Mouse (Mus musculus) common myeloid progenitor, adult 5-6 weeks (primary cell): ENCODE measurements around the gene Acsl5. TPM values are rescaled to one million over a fixed set of nuclear protein-coding genes. Genes with fewer than 3 reads are reported as not detected.

ENCODE experiments used
- ATAC-seq: replicated peaks from 2 replicates; pipeline ENCODE4 v1.8.0; 2016; ENCODE audit warnings: low read depth, mild to moderate bottlenecking, moderate TSS enrichment, inconsistent platforms; ENCODE audit not compliant: poor library complexity, severe bottlenecking
- total RNA-seq: library from RNA; stranded (forward); fragments of 200-1000, 187-1606 nt; gene quantifications from 2 replicates; pipeline ENCODE4 v1.2.3, GENCODE M21; 2017

Gene Acsl5
- total RNA-seq, 1 experiment from 2014 or later = 149 TPM

DNA sequence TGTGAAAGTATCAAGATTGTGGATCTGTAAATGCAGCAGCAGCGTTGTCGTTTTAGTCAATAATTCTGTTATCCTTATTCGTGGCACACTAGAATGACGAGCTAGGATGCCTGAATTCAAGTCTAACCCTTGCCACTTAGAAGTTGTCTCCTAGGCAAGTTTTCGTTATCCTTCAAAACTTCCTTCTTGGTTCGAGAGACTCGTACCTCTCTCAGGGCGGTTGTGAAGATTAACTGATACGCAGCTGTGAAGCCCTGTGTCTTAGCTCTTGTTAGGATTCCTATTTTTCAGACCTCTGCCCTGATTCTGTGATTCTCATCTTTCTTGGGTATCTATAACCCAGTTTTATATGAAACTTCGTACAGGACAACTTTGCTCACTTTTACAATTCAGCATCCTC lies 65.2 kb downstream of the Acsl5 start:
- no peak for ATAC-seq

DNA sequence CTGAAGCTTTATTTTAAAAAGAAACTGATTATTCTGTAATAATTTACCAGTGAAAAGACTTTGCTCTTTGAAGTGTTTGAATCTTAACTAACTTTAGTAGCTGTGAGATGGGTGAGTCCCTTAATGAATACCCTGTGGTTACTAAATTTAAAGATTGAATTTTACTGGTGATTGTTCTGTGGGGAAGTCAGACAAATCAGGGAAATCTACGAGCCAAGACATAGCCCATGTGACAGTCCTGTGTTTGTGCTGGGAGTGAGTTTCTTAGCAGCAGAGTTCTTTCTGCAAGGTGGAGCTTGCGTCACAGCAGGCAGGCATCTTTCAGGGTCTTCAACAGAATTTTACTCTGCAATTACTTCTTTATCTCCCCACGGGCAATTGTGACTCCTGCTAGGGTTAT lies 67.3 kb downstream of the Acsl5 start:
- ATAC-seq = no peak

DNA sequence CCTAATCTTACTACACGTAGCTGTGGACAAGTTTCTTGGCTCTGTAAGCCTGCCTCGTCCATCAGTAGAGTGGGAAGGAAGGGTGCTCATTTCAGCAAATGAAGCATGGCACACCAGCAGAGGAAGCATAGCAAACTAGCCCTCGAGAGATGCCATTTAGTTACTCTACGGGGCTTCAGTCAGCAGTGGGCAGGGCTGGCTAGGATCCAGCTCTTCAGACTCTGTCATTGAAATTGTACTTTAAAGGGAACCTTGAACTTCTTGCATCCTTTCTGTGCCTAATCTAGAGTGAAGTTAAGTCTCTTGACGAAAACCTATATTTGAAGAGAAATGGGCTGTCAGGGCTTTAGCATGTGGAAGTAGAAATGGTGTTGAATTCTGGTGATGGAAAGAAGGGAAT lies 67.8 kb downstream of the Acsl5 start:
- ATAC-seq = no peak

- ATAC-seq = no peak
These were observed 70.9 kb downstream of the Acsl5 start for GRCm38 (mm10) chr19:55322604-55323003.

DNA sequence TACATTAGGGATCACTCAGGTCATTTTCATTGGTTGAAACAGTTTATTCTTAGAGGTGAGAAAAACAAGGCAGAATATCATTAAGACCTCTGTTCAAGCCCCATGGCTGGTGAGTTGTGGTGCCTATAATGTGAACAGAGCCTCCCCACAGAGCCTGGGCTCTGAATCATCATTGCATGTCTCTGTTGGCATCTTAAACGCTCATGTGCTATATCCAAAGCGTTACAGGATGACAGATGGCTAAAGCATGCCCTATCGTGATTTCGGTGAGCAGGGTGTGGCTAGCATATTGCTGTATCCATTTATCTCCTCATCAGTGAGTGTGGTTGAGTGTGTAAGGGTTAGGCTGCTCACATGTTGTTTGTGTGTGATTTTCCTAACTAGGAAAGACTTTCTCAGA lies 75.8 kb downstream of the Acsl5 start:
- ATAC-seq = no peak

- no peak for ATAC-seq
These were observed 80.0 kb downstream of the Acsl5 start for GRCm38 (mm10) chr19:55331776-55332175.

DNA sequence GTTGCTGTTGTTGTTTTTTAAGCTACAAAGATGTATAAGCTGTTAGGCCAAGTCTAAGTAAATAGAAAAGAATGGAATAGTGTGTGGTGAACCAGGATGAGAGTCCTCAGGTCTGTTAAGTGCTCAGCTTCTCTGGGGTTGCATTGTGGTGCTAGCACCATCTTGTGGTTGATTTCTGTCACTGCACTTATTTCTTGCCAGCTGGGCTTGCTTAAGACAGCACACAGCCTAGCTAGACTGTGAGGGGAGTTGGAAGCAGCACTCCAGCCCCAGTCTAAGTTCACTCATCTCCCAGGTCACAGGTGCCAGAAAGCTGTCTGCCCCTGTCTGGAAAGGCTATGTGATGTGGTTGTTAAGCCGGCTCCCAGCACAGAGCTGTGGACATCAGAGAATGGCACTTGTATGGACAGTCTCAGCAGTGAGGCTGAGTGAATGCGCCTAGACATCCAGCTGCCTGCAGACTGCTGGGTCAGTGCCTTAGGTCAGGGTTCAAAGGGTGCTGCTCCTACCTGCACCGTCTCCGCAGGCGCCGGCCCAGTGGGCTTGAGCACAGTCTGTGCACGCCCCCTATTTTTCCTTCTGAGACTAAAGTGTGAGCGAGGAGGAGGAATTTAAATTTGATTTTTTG lies 81.0 kb downstream of the Acsl5 start:
- ATAC-seq = peak; percentile 94

- ATAC-seq = no peak
These were observed 84.1 kb downstream of the Acsl5 start for GRCm38 (mm10) chr19:55335881-55336280.

- ATAC-seq = no peak
These were observed 84.7 kb downstream of the Acsl5 start for GRCm38 (mm10) chr19:55336441-55336840.

GRCm38 (mm10) chr19:55337066-55337465 lies 85.3 kb downstream of the Acsl5 start:
- no peak for ATAC-seq

- ATAC-seq = no peak
These were observed 85.9 kb downstream of the Acsl5 start for GRCm38 (mm10) chr19:55337664-55338063.

DNA sequence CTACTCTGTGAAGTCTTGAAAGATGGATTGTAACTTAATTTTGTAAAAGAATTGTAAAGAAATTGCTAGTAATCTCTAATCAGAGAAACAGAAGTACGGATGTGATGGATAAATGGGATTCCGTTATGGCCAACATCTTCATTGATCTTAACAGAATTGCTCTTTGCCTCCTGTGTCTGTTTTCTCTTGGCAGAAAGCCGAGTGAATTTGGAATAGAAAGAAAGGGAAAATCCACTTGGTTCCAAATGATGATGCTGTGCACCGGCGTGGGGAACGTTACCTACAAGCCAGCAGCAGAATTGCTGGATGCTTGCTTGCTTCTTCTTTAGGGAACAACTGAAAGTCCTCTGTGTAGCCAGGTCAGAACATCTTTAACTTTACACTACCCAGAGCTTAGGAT lies 88.8 kb downstream of the Acsl5 start:
- no peak for ATAC-seq

DNA sequence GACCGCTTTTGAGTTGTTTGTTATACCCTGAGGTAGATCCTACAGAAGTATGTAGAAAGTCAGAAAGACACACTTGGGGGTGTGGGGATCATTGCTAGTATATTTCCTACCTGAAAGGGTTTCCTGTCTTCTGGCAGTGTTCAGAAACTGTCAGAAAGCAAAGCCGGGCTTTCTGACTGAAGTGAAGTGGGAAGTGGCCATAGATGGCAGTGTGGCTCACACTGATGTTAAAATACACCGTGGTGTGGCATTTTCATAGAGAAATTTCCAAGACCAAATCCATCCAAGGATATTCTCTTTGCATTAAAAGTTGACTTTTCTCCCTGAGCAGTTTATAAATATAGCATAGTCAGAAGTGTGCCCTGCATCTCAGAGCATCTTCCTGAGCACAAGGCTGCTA lies 89.6 kb downstream of the Acsl5 start:
- no peak for ATAC-seq

GRCm38 (mm10) chr19:55342423-55342822 lies 90.7 kb downstream of the Acsl5 start:
- ATAC-seq = no peak

- ATAC-seq = no peak
These were observed 91.5 kb downstream of the Acsl5 start for GRCm38 (mm10) chr19:55343274-55343673.

Other genes starting within 250 kb of the Acsl5 start
- 14.8 and 18.0 TPM in 2 replicates for gene Gpam, start 124.7 kb upstream of the Acsl5 start, total RNA-seq
- gene Tectb, start 71.2 kb upstream of the Acsl5 start, total RNA-seq = not detected in 2 replicates
- 0.05 TPM in 1 of 2 replicates, not detected in the other for gene Gucy2g, start 10.7 kb upstream of the Acsl5 start, total RNA-seq
- gene Zdhhc6, start 64.1 kb downstream of the Acsl5 start, total RNA-seq = 45.0 and 64.5 TPM in 2 replicates
- 49.9 and 62.6 TPM in 2 replicates for gene Vti1a, start 64.4 kb downstream of the Acsl5 start, total RNA-seq